Mouse (Mus musculus) left cerebral cortex, postnatal 10 days (tissue): ENCODE measurements at regions not wholly inside any gene's neighbourhood (a gene's known extent, or its start where the extent isn't known, plus 50 kb on each side); places are given as distances from the start of the nearest gene placed in this dataset.
A peak's percentile ranks its signal among the peaks of the same experiment; 100 is the strongest.

ENCODE experiments used
- DNase-seq, 2 experiments: peaks; one replicate each; pipeline ENCODE4 v3.0.0; 2021 to 2022; ENCODE audit warnings: low spot score in 2 of 2, mixed read lengths in 1 of 2; ENCODE audit errors: extremely low spot score in 1 of 2
- intact Hi-C: fragments of 180-260 bp; cut with DNase I; formaldehyde crosslinking; loops from one replicate; pipeline ENCODE4 v1.15.1; 2025

GRCm38 (mm10) chrX:14273628-14274337 is 62.8 kb downstream of the H2al1n start:
- intact Hi-C loops = no loop called here
- peak in 1 of 2 experiments; percentile 41 for DNase-seq

GRCm38 (mm10) chrX:14279312-14279711 is 68.4 kb downstream of the H2al1n start:
- DNase-seq = no peak
- intact Hi-C loops = no loop called here

DNA sequence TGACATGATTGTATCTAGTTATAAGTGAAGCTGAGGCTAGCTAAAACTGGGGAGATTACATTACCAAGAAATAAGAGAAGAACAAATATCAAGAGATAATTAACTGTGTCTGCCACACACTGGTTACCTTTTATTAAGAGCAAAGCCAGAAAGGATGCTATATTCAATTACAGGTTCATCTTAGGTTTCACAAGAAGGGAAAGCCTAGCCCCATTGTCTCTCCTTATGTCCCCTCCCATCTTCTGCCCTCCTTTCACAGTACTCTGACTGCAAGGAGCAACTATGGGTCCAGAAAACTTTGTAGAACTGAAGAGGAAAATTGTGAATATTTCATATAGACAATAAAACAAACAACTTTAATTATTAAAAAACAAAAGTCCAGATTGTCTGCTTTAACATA is 68.8 kb downstream of the H2al1n start:
- no peak for DNase-seq
- intact Hi-C loops = no loop called here

DNA sequence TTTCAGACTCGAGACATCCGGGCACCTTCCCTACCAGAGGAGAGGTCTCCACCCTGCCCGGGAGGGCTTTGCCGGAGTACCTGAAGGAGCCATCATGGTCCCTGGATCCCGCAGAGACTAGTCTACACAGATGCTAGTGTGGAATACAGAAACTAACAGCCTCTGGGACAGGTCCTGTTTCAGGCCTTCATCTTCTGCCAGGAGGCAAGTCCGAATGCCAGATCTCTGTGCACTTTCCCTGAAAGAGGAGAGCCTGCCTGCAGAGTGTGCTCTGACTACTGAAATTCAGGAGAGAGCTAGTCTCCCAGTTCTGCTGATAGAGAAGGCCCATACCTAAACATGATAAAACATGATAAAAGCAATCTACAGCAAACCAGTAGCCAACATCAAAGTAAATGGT is 83.9 kb downstream of the H2al1n start:
- intact Hi-C loops = no loop called here
- no peak for DNase-seq

- intact Hi-C loops = no loop called here
- DNase-seq = no peak
Measured at GRCm38 (mm10) chrX:14302125-14302524, 91.2 kb downstream of the H2al1n start.

DNA sequence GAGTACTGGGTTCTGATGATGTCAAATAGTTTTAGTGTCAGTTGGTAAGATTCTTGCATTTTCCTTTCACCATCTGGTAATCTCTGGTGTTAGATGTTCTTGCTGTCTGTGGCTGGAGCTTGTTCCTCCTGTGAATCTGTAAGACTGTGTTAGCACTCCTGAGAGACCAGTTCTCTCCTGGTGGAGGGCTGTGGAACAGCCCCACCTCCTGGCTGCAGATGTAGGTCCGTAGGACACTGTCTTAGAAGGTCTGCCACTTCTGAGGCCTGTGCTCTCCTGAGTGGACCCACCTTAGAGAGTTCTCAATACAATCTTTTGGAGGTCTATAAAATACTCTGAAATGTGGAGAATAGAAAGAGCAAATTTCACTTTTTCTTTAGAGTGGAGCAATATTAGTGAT is 101.8 kb downstream of the H2al1n start:
- peak in 1 of 2 experiments; percentile 11 for DNase-seq
- intact Hi-C loops = no loop called here

- DNase-seq = no peak
- intact Hi-C loops = no loop called here
Measured at GRCm38 (mm10) chrX:14352416-14352815, 141.5 kb downstream of the H2al1n start.

GRCm38 (mm10) chrX:14353366-14353765 is 142.4 kb downstream of the H2al1n start:
- intact Hi-C loops = no loop called here
- no peak for DNase-seq

- no peak for DNase-seq
- intact Hi-C loops = no loop called here
Measured at GRCm38 (mm10) chrX:14356466-14357030, 145.6 kb downstream of the H2al1n start.
